Mouse (Mus musculus) kidney, embryonic 15.5 days (tissue): ENCODE data around the gene Phactr3. TPM values are rescaled to one million over a fixed set of nuclear protein-coding genes. Genes with fewer than 3 reads are reported as not detected.

ENCODE experiments used
- polyA plus RNA-seq: library from polyadenylated mRNA; unstranded; fragments of >200 nt; fragmentation: Nextera tagmentation; extraction: Ambion mirVana; gene quantifications from 2 replicates; pipeline ENCODE4 v1.2.1, GENCODE M21; 2015

Gene Phactr3
- polyA plus RNA-seq, 1 experiment from 2014 or later = 1.5 TPM

Other genes with a start within 250 kb of the Phactr3 start
- gene Gm14327, start 221.9 kb upstream of the Phactr3 start, polyA plus RNA-seq = 3.2 and 3.7 TPM in 2 replicates
- gene Zfp972, start 193.4 kb upstream of the Phactr3 start, polyA plus RNA-seq = 0.32 and 0.40 TPM in 2 replicates
- 13.9 and 16.2 TPM in 2 replicates for gene Gm14326, start 161.7 kb upstream of the Phactr3 start, polyA plus RNA-seq
- 11.0 and 12.2 TPM in 2 replicates for gene Zfp971, start 95.7 kb upstream of the Phactr3 start, polyA plus RNA-seq
- 18.2 and 19.0 TPM in 2 replicates for gene Zfp931, start 40.5 kb upstream of the Phactr3 start, polyA plus RNA-seq